Mouse (Mus musculus) induced T-regulatory cell, adult 2 months (primary cell): ENCODE data around the gene Cuta.
"Not testable (repeated sequence)": the region's sequence is repeated elsewhere in the genome, so short reads cannot be mapped to it uniquely, and the experiment has no call there.

Source experiments
- DNase-seq: peaks from one replicate; pipeline ENCODE4 v3.0.0-alpha.2; 2012; ENCODE audit warnings: low read depth

Cuta gene

GRCm38 (mm10) chr17:26935027-26935426, 4.3 kb downstream of the Cuta start:
- no peak for DNase-seq

GRCm38 (mm10) chr17:26933885-26934827, 5.2 kb downstream of the Cuta start:
- DNase-seq: no peak

- no peak for DNase-seq
Observed at GRCm38 (mm10) chr17:26933419-26933818, 6.0 kb downstream of the Cuta start.

GRCm38 (mm10) chr17:26932839-26933398, 6.5 kb downstream of the Cuta start, which contains the start of gene Phf1:
Gene Phf1 (plus strand): TSS chr17:26933052.
- DNase-seq: peak; percentile 97

- DNase-seq: peak; percentile 60
Observed at GRCm38 (mm10) chr17:26931795-26932194, 7.6 kb downstream of the Cuta start.

- not testable (repeated sequence) for DNase-seq
Observed at GRCm38 (mm10) chr17:26925414-26925813, 14.0 kb downstream of the Cuta start.

GRCm38 (mm10) chr17:26922368-26922767, 17.0 kb downstream of the Cuta start:
- not testable (repeated sequence) for DNase-seq

GRCm38 (mm10) chr17:26919516-26919915, 19.9 kb downstream of the Cuta start:
- not testable (repeated sequence) for DNase-seq

- no peak for DNase-seq
Observed at GRCm38 (mm10) chr17:26918343-26918742, 21.0 kb downstream of the Cuta start.

- DNase-seq: not testable (repeated sequence)
Observed at GRCm38 (mm10) chr17:26917560-26917959, 21.8 kb downstream of the Cuta start.

- DNase-seq: peak; percentile 100
Observed at GRCm38 (mm10) chr17:26916711-26917482, 22.5 kb downstream of the Cuta start, which contains the start of gene Kifc5b. Gene Kifc5b (plus strand): TSS chr17:26917091.

- no peak for DNase-seq
Observed at GRCm38 (mm10) chr17:26915248-26915647, 24.1 kb downstream of the Cuta start.

GRCm38 (mm10) chr17:26907506-26907905, 31.9 kb downstream of the Cuta start:
- DNase-seq: not testable (repeated sequence)

- DNase-seq: no peak
Observed at GRCm38 (mm10) chr17:26904320-26904719, 35.0 kb downstream of the Cuta start.

GRCm38 (mm10) chr17:26900916-26901315, 38.5 kb downstream of the Cuta start:
- no peak for DNase-seq

GRCm38 (mm10) chr17:26895578-26895977, 43.8 kb downstream of the Cuta start:
- peak; percentile 84 for DNase-seq

GRCm38 (mm10) chr17:26894342-26894741, 45.0 kb downstream of the Cuta start:
- DNase-seq: no peak

GRCm38 (mm10) chr17:26893492-26893891, 45.9 kb downstream of the Cuta start:
- no peak for DNase-seq

- no peak for DNase-seq
Observed at GRCm38 (mm10) chr17:26892635-26893375, 46.6 kb downstream of the Cuta start.

GRCm38 (mm10) chr17:26887926-26888325, 51.4 kb downstream of the Cuta start:
- DNase-seq: no peak

GRCm38 (mm10) chr17:26886047-26886749, 53.2 kb downstream of the Cuta start:
- DNase-seq: peak; percentile 87
